Comparison of ENCODE assay signal across 7 mouse cellular contexts in the genomic region with DNA sequence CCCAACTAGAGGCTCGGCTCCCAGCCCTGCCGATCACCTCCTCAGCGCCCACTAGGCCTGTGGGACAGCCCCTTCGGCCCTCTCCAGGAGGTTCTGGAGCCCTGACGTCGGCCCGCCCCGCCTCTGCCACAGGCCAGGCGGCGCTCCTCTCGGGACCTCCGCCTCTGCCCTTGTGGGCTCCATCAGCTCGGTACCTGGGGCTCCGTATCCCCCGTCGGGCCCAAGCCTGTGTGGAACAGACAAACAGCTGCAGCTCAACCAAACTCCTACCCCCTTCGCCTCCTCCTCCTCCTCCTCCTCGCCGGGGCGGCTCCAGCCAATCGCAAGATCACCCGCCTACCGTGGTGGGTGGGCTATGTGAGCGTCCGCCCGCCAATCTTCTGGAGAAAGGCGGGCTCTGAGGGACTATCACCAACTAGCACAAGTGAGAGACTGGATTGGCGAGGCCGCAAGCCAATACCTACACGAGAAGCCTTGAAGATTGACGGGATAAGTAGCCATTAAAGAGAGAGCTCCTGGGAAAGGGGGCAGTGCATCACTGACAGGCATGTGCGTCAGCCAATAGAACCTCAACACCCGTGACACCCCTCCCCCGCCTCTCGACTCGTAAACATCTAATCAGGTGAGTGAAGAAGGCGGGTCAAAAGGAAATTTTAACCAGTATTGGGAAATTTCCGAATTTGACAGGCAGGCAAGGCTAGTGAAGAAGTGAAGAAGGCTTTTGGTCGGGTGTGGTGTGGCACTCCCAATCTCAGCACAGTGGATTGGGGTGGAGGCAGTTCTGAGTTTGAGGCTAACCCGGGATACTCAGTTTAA. TPM values are rescaled to one million over a fixed set of nuclear protein-coding genes. Genes with fewer than 3 reads are reported as not detected.
DNase-seq lines count a peak whose midpoint lies in the region; ATAC-seq lines count a peak whose summit lies in the region.

A gene (minus strand): TSS at position 273 of the 816 bp plus-strand sequence.

- H3K27me3 ChIP-seq in embryonic facial prominence, embryonic 12.5 days, result no peaks in the 10 kb centered on the region
- no peaks in the 10 kb centered on the region for H3K27me3 ChIP-seq in limb, embryonic 11.5 days (ENCODE audit: control insufficient read depth, insufficient read depth, low read length)
- H3K27me3 ChIP-seq in midbrain, embryonic 14.5 days (ENCODE audit: control insufficient read depth, insufficient read depth, low read length), result no peaks in the 10 kb centered on the region

- peak within 1 kb of the TSS; percentile 98 for H3K27ac ChIP-seq in embryonic facial prominence, embryonic 12.5 days
- H3K27ac ChIP-seq in limb, embryonic 11.5 days (replicated peaks; ENCODE audit: low read depth, low read length), result peak within 1 kb of the TSS; percentile 92
- H3K27ac ChIP-seq in midbrain, embryonic 14.5 days (replicated peaks; ENCODE audit: low read depth, low read length), result peak within 1 kb of the TSS; percentile 96

- H3K4me1 ChIP-seq in embryonic facial prominence, embryonic 12.5 days, result peaks cover 7% of the 10 kb centered on the region
- peaks cover 5% of the 10 kb centered on the region; the same call in 1 of the 2 replicates for H3K4me1 ChIP-seq in limb, embryonic 11.5 days (ENCODE audit: control insufficient read depth, insufficient read depth, low read length)
- H3K4me1 ChIP-seq in midbrain, embryonic 14.5 days (ENCODE audit: control insufficient read depth, insufficient read depth, low read length), result peaks cover 10% of the 10 kb centered on the region

- DNase-seq in adrenal gland, postnatal 25 days, result peak; percentile 96
- DNase-seq in heart, adult 11 months, result peak; percentile 100
- DNase-seq in kidney, adult 18-20 months, result peak; percentile 100
- DNase-seq in limb, embryonic 11.5 days (ENCODE audit: low spot score), result peak; percentile 96
- peak; percentile 99 for DNase-seq in midbrain, embryonic 14.5 days
- DNase-seq in spleen, adult 18-20 months, result peak; percentile 96

- no peaks in the 10 kb centered on the region for H3K9me3 ChIP-seq in embryonic facial prominence, embryonic 12.5 days
- no peaks in the 10 kb centered on the region for H3K9me3 ChIP-seq in limb, embryonic 11.5 days (ENCODE audit: control insufficient read depth, low read length)
- H3K9me3 ChIP-seq in midbrain, embryonic 14.5 days (ENCODE audit: control insufficient read depth, low read length), result no peaks in the 10 kb centered on the region

- peak within 1 kb of the TSS; percentile 95 for H3K9ac ChIP-seq in embryonic facial prominence, embryonic 12.5 days
- H3K9ac ChIP-seq in limb, embryonic 11.5 days (ENCODE audit: low read length), result peak within 1 kb of the TSS; percentile 92
- H3K9ac ChIP-seq in midbrain, embryonic 14.5 days (replicated peaks; ENCODE audit: low read length), result peak within 1 kb of the TSS; percentile 92

- peaks cover 32% of the 10 kb centered on the region for H3K36me3 ChIP-seq in embryonic facial prominence, embryonic 12.5 days
- peaks cover 8% of the 10 kb centered on the region; the same call in 1 of the 2 replicates for H3K36me3 ChIP-seq in limb, embryonic 11.5 days (ENCODE audit: control insufficient read depth, insufficient read depth, low read length)
- H3K36me3 ChIP-seq in midbrain, embryonic 14.5 days (ENCODE audit: control insufficient read depth, insufficient read depth, low read length), result no peaks in the 10 kb centered on the region

- ATAC-seq in embryonic facial prominence, embryonic 12.5 days (ENCODE audit: insufficient number of reproducible peaks, insufficient read depth, low FRiP score, low TSS enrichment), result peak; percentile 100
- ATAC-seq in limb, embryonic 11.5 days (ENCODE audit: insufficient number of reproducible peaks, low FRiP score, low TSS enrichment, low read depth), result peak; percentile 98
- peak; percentile 100 for ATAC-seq in midbrain, embryonic 14.5 days (ENCODE audit: low FRiP score, low TSS enrichment)

- WGBS in embryonic facial prominence, embryonic 12.5 days, result under 1% methylated on average over 39 of the region's 40 CpGs
- WGBS in limb, embryonic 11.5 days, result 1% methylated on average over 40 of the region's 40 CpGs
- WGBS in midbrain, embryonic 14.5 days, result under 1% methylated on average over 40 of the region's 40 CpGs

- peak within 1 kb of the TSS; percentile 89 for H3K4me3 ChIP-seq in embryonic facial prominence, embryonic 12.5 days
- peak within 1 kb of the TSS; percentile 81 for H3K4me3 ChIP-seq in limb, embryonic 11.5 days (ENCODE audit: low read depth, low read length)
- peak within 1 kb of the TSS; percentile 91 for H3K4me3 ChIP-seq in midbrain, embryonic 14.5 days (replicated peaks; ENCODE audit: low read depth, low read length)

- peak within 1 kb of the TSS; percentile 59 for H3K4me2 ChIP-seq in embryonic facial prominence, embryonic 12.5 days (replicated peaks)
- peak within 1 kb of the TSS; percentile 54 for H3K4me2 ChIP-seq in limb, embryonic 11.5 days (ENCODE audit: low read depth, severe bottlenecking)
- peak within 1 kb of the TSS; percentile 78 for H3K4me2 ChIP-seq in midbrain, embryonic 14.5 days (ENCODE audit: low read length)

RNA-seq across cellular contexts. Expression of the gene that starts here (rescaled TPM):
- total RNA-seq in adrenal gland, postnatal 25 days (2021), result 106 and 124 TPM in 2 replicates
- polyA plus RNA-seq in embryonic facial prominence, embryonic 12.5 days (2016; fragmentation: Nextera tagmentation; extraction: Ambion mirVana), result 80.0 and 85.6 TPM in 2 replicates
- 62.4 and 62.5 TPM in 2 replicates for polyA plus RNA-seq in limb, embryonic 11.5 days (2014; fragmentation: Nextera tagmentation; extraction: Ambion mirVana)
- 80.4 and 100 TPM in 2 replicates for polyA plus RNA-seq in midbrain, embryonic 14.5 days (2014; fragmentation: Nextera tagmentation; extraction: Ambion mirVana)

Comparison
In these comparisons a context has a peak if more than half of its experiments do, and no peak if none do; other contexts are left out.
1. Peak in every context shown above with its lines: DNase-seq, ATAC-seq, H3K4me3 ChIP-seq and H3K27ac ChIP-seq.